Mouse (Mus musculus): ENCODE data around the gene Sox5. TPM values are rescaled to one million over a fixed set of nuclear protein-coding genes. Genes with fewer than 3 reads are reported as not detected.

Sox5 gene
- polyA plus RNA-seq, 1 experiment, result 0.85 TPM

GRCm38 (mm10) chr6:144271326-144271725 is 510.5 kb downstream of the Sox5 start:
- no peak for TF ChIP-seq POLR2A (IDR thresholded peaks at IDR 0.05; ENCODE audit: low read depth, low read length)
- peak; percentile 34; the same call in 1 of the 2 replicates for TF ChIP-seq CTCF (IDR thresholded peaks at IDR 0.05; ENCODE audit: extremely low read depth, insufficient read length, insufficient replicate concordance, low read depth, low read length)
- H3K27ac ChIP-seq (ENCODE audit: insufficient read depth, low read depth, low read length), result no peak overlapping the region
- H3K4me1 ChIP-seq (ENCODE audit: control insufficient read depth, insufficient read depth, insufficient read length, low read length), result peaks cover 2% of the 10 kb centered on the region; the same call in 1 of the 2 replicates
- H3K27me3 ChIP-seq (ENCODE audit: control insufficient read depth, insufficient read depth, low read length), result no peaks in the 10 kb centered on the region
- 86% methylated on average over 2 of the region's 2 CpGs for WGBS
- no peaks in the 10 kb centered on the region for H3K36me3 ChIP-seq (ENCODE audit: control insufficient read depth, insufficient read depth, low read length)
- H3K4me3 ChIP-seq (ENCODE audit: low read depth, low read length), result no peak overlapping the region

- H3K4me3 ChIP-seq (ENCODE audit: low read depth, low read length), result no peak overlapping the region
- no peak for TF ChIP-seq CTCF (IDR thresholded peaks at IDR 0.05; ENCODE audit: extremely low read depth, insufficient read length, insufficient replicate concordance, low read depth, low read length)
- no peak for TF ChIP-seq POLR2A (IDR thresholded peaks at IDR 0.05; ENCODE audit: low read depth, low read length)
- no peaks in the 10 kb centered on the region for H3K36me3 ChIP-seq (ENCODE audit: control insufficient read depth, insufficient read depth, low read length)
- peaks cover 2% of the 10 kb centered on the region; the same call in 1 of the 2 replicates for H3K4me1 ChIP-seq (ENCODE audit: control insufficient read depth, insufficient read depth, insufficient read length, low read length)
- 62% methylated on average over 3 of the region's 3 CpGs for WGBS
- no peaks in the 10 kb centered on the region for H3K27me3 ChIP-seq (ENCODE audit: control insufficient read depth, insufficient read depth, low read length)
- H3K27ac ChIP-seq (ENCODE audit: insufficient read depth, low read depth, low read length), result no peak overlapping the region
Measured at GRCm38 (mm10) chr6:144270306-144270705, 511.5 kb downstream of the Sox5 start.

DNA sequence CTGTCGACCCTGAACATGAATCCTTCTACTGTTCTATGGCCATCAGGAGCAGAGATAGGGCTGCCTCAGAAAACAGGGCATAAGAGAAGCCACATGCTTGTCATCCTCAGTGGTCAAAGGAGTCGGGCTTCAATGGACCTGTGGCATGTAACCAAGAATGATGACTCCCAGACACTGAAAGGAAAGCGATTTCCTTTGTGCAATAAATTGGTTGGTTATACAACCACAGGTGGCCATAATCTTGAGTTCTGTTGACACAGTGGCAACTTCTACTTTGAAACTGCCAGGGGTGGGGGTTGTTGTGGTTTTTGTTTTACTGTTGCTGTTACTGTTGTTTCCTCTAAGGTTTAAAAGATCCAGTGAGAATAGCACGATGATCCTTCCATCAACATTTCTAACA is 512.1 kb downstream of the Sox5 start:
- H3K4me1 ChIP-seq (ENCODE audit: control insufficient read depth, insufficient read depth, insufficient read length, low read length), result peaks cover 2% of the 10 kb centered on the region; the same call in 1 of the 2 replicates
- H3K27me3 ChIP-seq (ENCODE audit: control insufficient read depth, insufficient read depth, low read length), result no peaks in the 10 kb centered on the region
- H3K36me3 ChIP-seq (ENCODE audit: control insufficient read depth, insufficient read depth, low read length), result no peaks in the 10 kb centered on the region
- 21% methylated on average over 4 of the region's 4 CpGs for WGBS
- TF ChIP-seq POLR2A (IDR thresholded peaks at IDR 0.05; ENCODE audit: low read depth, low read length) (no peak), CTCF (IDR thresholded peaks at IDR 0.05; ENCODE audit: extremely low read depth, insufficient read length, insufficient replicate concordance, low read depth, low read length) (no peak)
- H3K27ac ChIP-seq (ENCODE audit: insufficient read depth, low read depth, low read length), result no peak overlapping the region
- H3K4me3 ChIP-seq (ENCODE audit: low read depth, low read length), result no peak overlapping the region

- no peak for TF ChIP-seq POLR2A (IDR thresholded peaks at IDR 0.05; ENCODE audit: low read depth, low read length)
- TF ChIP-seq CTCF (IDR thresholded peaks at IDR 0.05; ENCODE audit: extremely low read depth, insufficient read length, insufficient replicate concordance, low read depth, low read length), result no peak
- no peaks in the 10 kb centered on the region for H3K27me3 ChIP-seq (ENCODE audit: control insufficient read depth, insufficient read depth, low read length)
- peaks cover 4% of the 10 kb centered on the region; the same call in 1 of the 2 replicates for H3K4me1 ChIP-seq (ENCODE audit: control insufficient read depth, insufficient read depth, insufficient read length, low read length)
- 75% methylated on average over 5 of the region's 5 CpGs for WGBS
- no peak overlapping the region for H3K27ac ChIP-seq (ENCODE audit: insufficient read depth, low read depth, low read length)
- no peaks in the 10 kb centered on the region for H3K36me3 ChIP-seq (ENCODE audit: control insufficient read depth, insufficient read depth, low read length)
- no peak overlapping the region for H3K4me3 ChIP-seq (ENCODE audit: low read depth, low read length)
Measured at GRCm38 (mm10) chr6:144265752-144266151, 516.0 kb downstream of the Sox5 start.

DNA sequence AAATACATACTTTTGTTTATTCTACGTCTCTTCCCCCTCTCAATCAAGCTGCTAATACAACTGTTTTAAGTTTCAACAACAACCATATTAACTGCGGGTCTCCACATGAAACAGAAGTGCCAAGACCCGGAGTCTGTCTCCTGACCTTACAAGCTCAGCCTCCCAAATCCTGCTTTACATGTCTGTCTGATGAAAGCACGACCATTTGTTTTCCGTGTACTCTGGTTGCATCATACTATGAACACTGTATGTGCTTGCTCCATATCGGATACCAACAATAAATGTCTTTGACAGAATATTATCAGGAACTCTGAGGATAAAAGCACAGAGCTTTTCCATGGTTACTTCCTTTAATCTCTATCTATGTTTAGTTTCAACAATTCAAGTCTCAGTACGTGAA is 516.8 kb downstream of the Sox5 start:
- Histone ChIP-seq H3K27me3 (ENCODE audit: control insufficient read depth, insufficient read depth, low read length) (no peaks in the 10 kb centered on the region), H3K27ac (ENCODE audit: insufficient read depth, low read depth, low read length) (no peak overlapping the region), H3K4me1 (ENCODE audit: control insufficient read depth, insufficient read depth, insufficient read length, low read length) (peaks cover 4% of the 10 kb centered on the region; the same call in 1 of the 2 replicates), H3K36me3 (ENCODE audit: control insufficient read depth, insufficient read depth, low read length) (no peaks in the 10 kb centered on the region), H3K4me3 (ENCODE audit: low read depth, low read length) (no peak overlapping the region)
- 33% methylated on average over 7 of the region's 7 CpGs for WGBS
- TF ChIP-seq POLR2A (IDR thresholded peaks at IDR 0.05; ENCODE audit: low read depth, low read length) (no peak), CTCF (IDR thresholded peaks at IDR 0.05; ENCODE audit: extremely low read depth, insufficient read length, insufficient replicate concordance, low read depth, low read length) (no peak)

DNA sequence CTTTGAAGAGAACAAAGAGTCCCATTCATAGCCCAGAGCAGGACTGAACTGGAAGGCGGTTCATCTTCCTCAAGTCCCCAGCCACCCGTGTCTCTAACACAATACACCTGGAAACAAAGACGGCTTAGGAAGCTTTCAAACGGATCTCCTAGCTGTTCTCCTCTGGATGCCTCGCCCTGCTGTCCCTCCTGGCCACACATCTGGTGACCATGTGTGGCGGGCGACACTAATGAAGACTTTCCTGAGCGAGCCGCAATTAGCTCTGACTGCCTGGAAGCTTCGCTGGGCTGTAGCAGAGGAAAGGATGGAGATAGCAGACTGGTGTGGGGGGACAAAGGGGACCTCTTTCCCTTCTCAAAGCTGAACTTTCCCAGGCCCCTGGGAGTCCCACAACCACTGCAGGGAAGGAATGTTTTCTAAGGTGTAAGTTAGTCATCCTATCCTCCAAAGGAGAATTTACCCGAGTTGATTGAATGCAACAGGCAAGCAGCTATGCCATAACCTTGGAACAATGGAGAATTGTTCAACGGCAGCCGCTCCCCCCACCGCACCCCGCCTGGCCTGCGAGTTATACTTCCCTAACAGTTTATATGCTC is 517.4 kb downstream of the Sox5 start:
- Histone ChIP-seq H3K4me3 (ENCODE audit: low read depth, low read length) (peak overlapping the region; percentile 34), H3K4me1 (ENCODE audit: control insufficient read depth, insufficient read depth, insufficient read length, low read length) (peaks cover 4% of the 10 kb centered on the region; the same call in 1 of the 2 replicates), H3K27me3 (ENCODE audit: control insufficient read depth, insufficient read depth, low read length) (no peaks in the 10 kb centered on the region), H3K36me3 (ENCODE audit: control insufficient read depth, insufficient read depth, low read length) (no peaks in the 10 kb centered on the region), H3K27ac (ENCODE audit: insufficient read depth, low read depth, low read length) (peak overlapping the region; percentile 65)
- TF ChIP-seq CTCF (IDR thresholded peaks at IDR 0.05; ENCODE audit: extremely low read depth, insufficient read length, insufficient replicate concordance, low read depth, low read length) (no peak), POLR2A (IDR thresholded peaks at IDR 0.05; ENCODE audit: low read depth, low read length) (no peak)
- 26% methylated on average over 16 of the region's 16 CpGs for WGBS

DNA sequence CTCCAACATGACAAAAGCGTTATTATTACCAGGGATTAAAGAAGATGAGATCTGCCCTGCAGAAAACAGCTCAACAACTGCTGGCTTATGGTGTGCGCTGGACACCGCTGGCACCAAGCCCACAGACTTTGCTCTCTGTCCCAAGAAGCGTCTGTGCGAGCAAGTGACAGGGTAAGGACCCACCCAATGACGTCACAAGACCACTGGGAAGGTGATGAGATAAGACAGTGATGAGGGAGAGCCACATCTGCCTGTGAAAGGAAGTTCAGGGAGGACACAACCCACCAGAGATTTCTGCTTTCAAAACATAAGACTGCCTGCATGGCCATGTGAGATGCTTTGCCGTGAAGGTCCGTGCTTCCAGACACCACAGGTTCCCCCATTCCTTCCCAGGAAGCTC is 525.3 kb downstream of the Sox5 start:
- Histone ChIP-seq H3K27me3 (ENCODE audit: control insufficient read depth, insufficient read depth, low read length) (no peaks in the 10 kb centered on the region), H3K4me1 (ENCODE audit: control insufficient read depth, insufficient read depth, insufficient read length, low read length) (peaks cover 4% of the 10 kb centered on the region; the same call in 1 of the 2 replicates), H3K36me3 (ENCODE audit: control insufficient read depth, insufficient read depth, low read length) (no peaks in the 10 kb centered on the region), H3K27ac (ENCODE audit: insufficient read depth, low read depth, low read length) (no peak overlapping the region), H3K4me3 (ENCODE audit: low read depth, low read length) (no peak overlapping the region)
- TF ChIP-seq CTCF (IDR thresholded peaks at IDR 0.05; ENCODE audit: extremely low read depth, insufficient read length, insufficient replicate concordance, low read depth, low read length), result no peak
- TF ChIP-seq POLR2A (IDR thresholded peaks at IDR 0.05; ENCODE audit: low read depth, low read length), result no peak
- 32% methylated on average over 8 of the region's 8 CpGs for WGBS

Data from small intestine, adult 2 months (tissue).